Mouse (Mus musculus): ENCODE results near the gene Tatdn3. TPM values are rescaled to one million over a fixed set of nuclear protein-coding genes. Genes with fewer than 3 reads are reported as not detected.
"Not testable (repeated sequence)": the region's sequence is repeated elsewhere in the genome, so short reads cannot be mapped to it uniquely, and the experiment has no call there.

Tatdn3 gene
- polyA plus RNA-seq, 1 experiment from 2014 or later = 13.2 TPM

- Histone ChIP-seq H3K27me3 (replicated peaks; ENCODE audit: control insufficient read depth, insufficient read depth, low read length) (no peaks in the 10 kb centered on the region), H3K27ac (ENCODE audit: low read length) (no peak overlapping the region), H3K4me3 (replicated peaks; ENCODE audit: low read length) (no peak overlapping the region), H3K4me1 (replicated peaks; ENCODE audit: control insufficient read depth, insufficient read depth, low read length) (peaks cover 9% of the 10 kb centered on the region), H3K9me3 (ENCODE audit: control insufficient read depth, low read length) (no peaks in the 10 kb centered on the region), H3K4me2 (ENCODE audit: low read length) (no peak overlapping the region), H3K36me3 (ENCODE audit: control insufficient read depth, insufficient read depth) (no peaks in the 10 kb centered on the region), H3K9ac (replicated peaks; ENCODE audit: low read depth, low read length) (no peak overlapping the region)
- 59% methylated on average over 10 of the region's 10 CpGs for WGBS
- ATAC-seq = no peak
Observed at GRCm38 (mm10) chr1:191030182-191030581, 32.5 kb downstream of the Tatdn3 start.

- under 1% methylated on average over 46 of the region's 50 CpGs for WGBS
- H3K27ac ChIP-seq (ENCODE audit: low read length) = peak within 1 kb of the TSS; percentile 93
Observed at GRCm38 (mm10) chr1:191026021-191026713, 36.6 kb downstream of the Tatdn3 start, which contains the start of gene Flvcr1. Gene Flvcr1, minus strand, starts transcription at chr1:191026158.

GRCm38 (mm10) chr1:191025016-191026012 is 37.4 kb downstream of the Tatdn3 start:
- Histone ChIP-seq H3K9me3 (ENCODE audit: control insufficient read depth, low read length) (no peaks in the 10 kb centered on the region), H3K27me3 (replicated peaks; ENCODE audit: control insufficient read depth, insufficient read depth, low read length) (no peaks in the 10 kb centered on the region), H3K4me3 (replicated peaks; ENCODE audit: low read length) (peak overlapping the region; percentile 62), H3K4me2 (ENCODE audit: low read length) (peak overlapping the region; percentile 92), H3K9ac (replicated peaks; ENCODE audit: low read depth, low read length) (peak overlapping the region; percentile 83), H3K36me3 (ENCODE audit: control insufficient read depth, insufficient read depth) (no peaks in the 10 kb centered on the region; the same call in 1 of the 2 replicates), H3K27ac (ENCODE audit: low read length) (peak overlapping the region; percentile 58), H3K4me1 (replicated peaks; ENCODE audit: control insufficient read depth, insufficient read depth, low read length) (peaks cover 21% of the 10 kb centered on the region)
- peak; percentile 56 for ATAC-seq
- 2% methylated on average over 55 of the region's 69 CpGs for WGBS

More at GRCm38 (mm10) chr1:191026021-191026713, 36.6 kb downstream of the Tatdn3 start, which contains the start of gene Flvcr1:
- H3K9ac ChIP-seq (replicated peaks; ENCODE audit: low read depth, low read length) = peak within 1 kb of the TSS; percentile 83
- H3K27me3 ChIP-seq (replicated peaks; ENCODE audit: control insufficient read depth, insufficient read depth, low read length) = no peaks in the 10 kb centered on the region
- H3K4me1 ChIP-seq (replicated peaks; ENCODE audit: control insufficient read depth, insufficient read depth, low read length) = peaks cover 18% of the 10 kb centered on the region
- H3K4me2 ChIP-seq (ENCODE audit: low read length) = peak within 1 kb of the TSS; percentile 92
- peak within 1 kb of the TSS; percentile 62 for H3K4me3 ChIP-seq (replicated peaks; ENCODE audit: low read length)
- ATAC-seq = peak; percentile 99
- H3K9me3 ChIP-seq (ENCODE audit: control insufficient read depth, low read length) = no peaks in the 10 kb centered on the region
- H3K36me3 ChIP-seq (ENCODE audit: control insufficient read depth, insufficient read depth) = no peaks in the 10 kb centered on the region; the same call in 1 of the 2 replicates

GRCm38 (mm10) chr1:191023806-191024205 is 38.9 kb downstream of the Tatdn3 start:
- H3K4me3 ChIP-seq (replicated peaks; ENCODE audit: low read length); H3K9ac ChIP-seq (replicated peaks; ENCODE audit: low read depth, low read length); H3K27ac ChIP-seq (ENCODE audit: low read length); H3K9me3 ChIP-seq (ENCODE audit: control insufficient read depth, low read length); H3K27me3 ChIP-seq (replicated peaks; ENCODE audit: control insufficient read depth, insufficient read depth, low read length); ATAC-seq; H3K36me3 ChIP-seq (ENCODE audit: control insufficient read depth, insufficient read depth); H3K4me2 ChIP-seq (ENCODE audit: low read length): not testable (repeated sequence)
- H3K4me1 ChIP-seq (replicated peaks; ENCODE audit: control insufficient read depth, insufficient read depth, low read length) = peaks cover 21% of the 10 kb centered on the region
- WGBS = 95% methylated on average over 5 of the region's 6 CpGs

GRCm38 (mm10) chr1:191023140-191023539 is 39.6 kb downstream of the Tatdn3 start:
- peaks cover 21% of the 10 kb centered on the region for H3K4me1 ChIP-seq (replicated peaks; ENCODE audit: control insufficient read depth, insufficient read depth, low read length)
- H3K36me3 ChIP-seq (ENCODE audit: control insufficient read depth, insufficient read depth) = no peaks in the 10 kb centered on the region; the same call in 1 of the 2 replicates
- no peaks in the 10 kb centered on the region for H3K9me3 ChIP-seq (ENCODE audit: control insufficient read depth, low read length)
- no peaks in the 10 kb centered on the region for H3K27me3 ChIP-seq (replicated peaks; ENCODE audit: control insufficient read depth, insufficient read depth, low read length)
- no peak overlapping the region for H3K9ac ChIP-seq (replicated peaks; ENCODE audit: low read depth, low read length)
- no peak overlapping the region for H3K4me3 ChIP-seq (replicated peaks; ENCODE audit: low read length)
- 92% methylated on average over 2 of the region's 2 CpGs for WGBS
- H3K27ac ChIP-seq (ENCODE audit: low read length) = no peak overlapping the region
- no peak overlapping the region for H3K4me2 ChIP-seq (ENCODE audit: low read length)
- ATAC-seq = no peak

GRCm38 (mm10) chr1:191021016-191021415 is 41.7 kb downstream of the Tatdn3 start:
- Histone ChIP-seq H3K27ac (ENCODE audit: low read length) (no peak overlapping the region), H3K9ac (replicated peaks; ENCODE audit: low read depth, low read length) (no peak overlapping the region), H3K9me3 (ENCODE audit: control insufficient read depth, low read length) (no peaks in the 10 kb centered on the region), H3K36me3 (ENCODE audit: control insufficient read depth, insufficient read depth) (no peaks in the 10 kb centered on the region; the same call in 1 of the 2 replicates), H3K27me3 (replicated peaks; ENCODE audit: control insufficient read depth, insufficient read depth, low read length) (no peaks in the 10 kb centered on the region), H3K4me2 (ENCODE audit: low read length) (no peak overlapping the region), H3K4me3 (replicated peaks; ENCODE audit: low read length) (no peak overlapping the region), H3K4me1 (replicated peaks; ENCODE audit: control insufficient read depth, insufficient read depth, low read length) (peaks cover 14% of the 10 kb centered on the region)
- ATAC-seq = no peak
- WGBS = 69% methylated on average over 7 of the region's 7 CpGs

- 66% methylated on average over 3 of the region's 3 CpGs for WGBS
- H3K4me3 ChIP-seq (replicated peaks; ENCODE audit: low read length) = no peak overlapping the region
- no peak overlapping the region for H3K27ac ChIP-seq (ENCODE audit: low read length)
- H3K9me3 ChIP-seq (ENCODE audit: control insufficient read depth, low read length) = no peaks in the 10 kb centered on the region
- H3K4me1 ChIP-seq (replicated peaks; ENCODE audit: control insufficient read depth, insufficient read depth, low read length) = peaks cover 14% of the 10 kb centered on the region
- H3K36me3 ChIP-seq (ENCODE audit: control insufficient read depth, insufficient read depth) = no peaks in the 10 kb centered on the region; the same call in 1 of the 2 replicates
- H3K27me3 ChIP-seq (replicated peaks; ENCODE audit: control insufficient read depth, insufficient read depth, low read length) = no peaks in the 10 kb centered on the region
- H3K9ac ChIP-seq (replicated peaks; ENCODE audit: low read depth, low read length) = no peak overlapping the region
- no peak overlapping the region for H3K4me2 ChIP-seq (ENCODE audit: low read length)
- ATAC-seq = no peak
Observed at GRCm38 (mm10) chr1:191020217-191020924, 42.4 kb downstream of the Tatdn3 start.

GRCm38 (mm10) chr1:191019803-191020202 is 42.9 kb downstream of the Tatdn3 start:
- H3K4me3 ChIP-seq (replicated peaks; ENCODE audit: low read length) = no peak overlapping the region
- H3K27me3 ChIP-seq (replicated peaks; ENCODE audit: control insufficient read depth, insufficient read depth, low read length) = no peaks in the 10 kb centered on the region
- H3K36me3 ChIP-seq (ENCODE audit: control insufficient read depth, insufficient read depth) = no peaks in the 10 kb centered on the region; the same call in 1 of the 2 replicates
- no peak overlapping the region for H3K4me2 ChIP-seq (ENCODE audit: low read length)
- no peak overlapping the region for H3K9ac ChIP-seq (replicated peaks; ENCODE audit: low read depth, low read length)
- H3K27ac ChIP-seq (ENCODE audit: low read length) = no peak overlapping the region
- no peaks in the 10 kb centered on the region for H3K9me3 ChIP-seq (ENCODE audit: control insufficient read depth, low read length)
- no peak for ATAC-seq
- WGBS = 91% methylated on average over 5 of the region's 5 CpGs
- H3K4me1 ChIP-seq (replicated peaks; ENCODE audit: control insufficient read depth, insufficient read depth, low read length) = peaks cover 8% of the 10 kb centered on the region
